Mouse (Mus musculus) liver, embryonic 14.5 days (tissue): Measurements from ENCODE around the gene Col6a1. TPM values are rescaled to one million over a fixed set of nuclear protein-coding genes. Genes with fewer than 3 reads are reported as not detected.
A peak's percentile ranks its signal among the peaks of the same experiment; 100 is the strongest.

Experiments
- ATAC-seq: fragments of 200-750 bp; cut with Nextera tagmentation; 2 replicates; pipeline ENCODE4 v1.8.0; 2017; ENCODE audit warnings: moderate number of reproducible peaks, mild to moderate bottlenecking, moderate library complexity; ENCODE audit not compliant: insufficient read depth
- DNase-seq, 3 experiments: peaks; one replicate each; pipeline ENCODE4 v3.0.0-alpha.2; 2012 to 2013; ENCODE audit warnings: low read depth in 3 of 3, low spot score in 3 of 3
- H3K27ac ChIP-seq: fragments of 300-500 bp; sonication (generic); 2 replicates; pipeline ENCODE4 v1.5.1; 2014; ENCODE audit warnings: moderate library complexity, mild to moderate bottlenecking, control low read depth, inconsistent platforms
- H3K27me3 ChIP-seq: fragments of 300-500 bp; sonication (generic); 2 replicates; pipeline ENCODE4 v1.6.1; 2014; ENCODE audit warnings: mild to moderate bottlenecking, low read length, moderate library complexity; ENCODE audit not compliant: control insufficient read depth, insufficient read depth
- H3K36me3 ChIP-seq: fragments of 300-500 bp; sonication (generic); replicated peaks from 2 replicates; pipeline ENCODE4 v1.6.1; 2014; ENCODE audit warnings: low read depth; ENCODE audit not compliant: control insufficient read depth, insufficient read depth
- H3K4me1 ChIP-seq, 2 experiments: fragments of 200-500 bp in 1 of 2; fragments of 300-500 bp in 1 of 2; sonication (generic) in 1 of 2; replicated peaks; 2 replicates each; pipeline ENCODE4 v1.6.1; 2012 to 2014; ENCODE audit warnings: antibody characterized with exemption in 1 of 2, inconsistent platforms in 1 of 2, low read length in 1 of 2; ENCODE audit not compliant: control insufficient read depth in 2 of 2, insufficient read depth in 2 of 2
- H3K4me2 ChIP-seq: fragments of 300-500 bp; sonication (generic); 2 replicates; pipeline ENCODE4 v1.6.1; 2014; ENCODE audit warnings: low read depth, mild to moderate bottlenecking, control low read depth, moderate library complexity
- H3K4me3 ChIP-seq, 2 experiments: fragments of 200-500 bp in 1 of 2; fragments of 300-500 bp in 1 of 2; sonication (generic) in 1 of 2; 2 replicates each; pipeline ENCODE4 v1.5.1; 2012 to 2014; ENCODE audit warnings: low read depth in 2 of 2, low read length in 2 of 2, mild to moderate bottlenecking in 2 of 2, control low read depth in 1 of 2, inconsistent platforms in 1 of 2, moderate library complexity in 1 of 2; ENCODE audit not compliant: insufficient read depth in 1 of 2
- H3K9ac ChIP-seq: fragments of 300-500 bp; sonication (generic); replicated peaks from 2 replicates; pipeline ENCODE4 v1.6.1; 2014; ENCODE audit warnings: mild to moderate bottlenecking, control low read depth, moderate library complexity
- H3K9me3 ChIP-seq: fragments of 300-500 bp; sonication (generic); 2 replicates; pipeline ENCODE4 v1.6.1; 2016; ENCODE audit warnings: low read length, mixed read lengths; ENCODE audit not compliant: control insufficient read depth
- CTCF ChIP-seq: IDR thresholded peaks from 2 replicates; pipeline ENCODE4 v1.5.1; 2016; ENCODE audit warnings: antibody characterized with exemption, low read depth, control low read depth
- EP300 ChIP-seq: IDR thresholded peaks from 2 replicates; pipeline ENCODE4 v1.6.1; 2016; ENCODE audit warnings: antibody characterized with exemption, low read depth
- WGBS: fragments of 180-500 bp; shearing (Covaris S2); extraction: QIAGEN DNeasy Blood & Tissue Kit; methylation state at CpG from one replicate; pipeline ENCODE4 v1.1.7; 2014; ENCODE audit not compliant: insufficient replicate concordance; 5-methylcytosine and 5-hydroxymethylcytosine counted together
- polyA plus RNA-seq, 2 experiments: library from polyadenylated mRNA; depleted of rRNA in 1 of 2; stranded (reverse) in 1 of 2; unstranded in 1 of 2; fragments of >200 nt; fragmentation: Nextera tagmentation in 1 of 2; extraction: Ambion mirVana in 1 of 2; gene quantifications; 2 replicates each; pipeline versions ENCODE4 v1.2.1 to v1.2.3; 2012 to 2014

The Col6a1 gene
- polyA plus RNA-seq, 2 experiments: 4.8 to 6.1 TPM

GRCm38 (mm10) chr10:76731621-76732239 lies 5.8 kb upstream of the Col6a1 start:
- ATAC-seq (no peak), DNase-seq (no peak)
- no peak for TF ChIP-seq EP300
- no peak for TF ChIP-seq CTCF
- H3K4me1 ChIP-seq: no peaks in the 10 kb centered on the region
- H3K27me3 ChIP-seq: no peaks in the 10 kb centered on the region
- H3K27ac ChIP-seq: no peak overlapping the region
- no peak overlapping the region for H3K9ac ChIP-seq
- no peak overlapping the region for H3K4me2 ChIP-seq
- H3K36me3 ChIP-seq: no peaks in the 10 kb centered on the region
- WGBS: 59% methylated on average over 20 of the region's 20 CpGs
- H3K4me3 ChIP-seq: no peak overlapping the region
- H3K9me3 ChIP-seq: no peaks in the 10 kb centered on the region

GRCm38 (mm10) chr10:76729631-76730620 lies 4.0 kb upstream of the Col6a1 start:
- DNase-seq (no peak), ATAC-seq (no peak)
- 72% methylated on average over 19 of the region's 19 CpGs for WGBS
- no peak overlapping the region for H3K4me2 ChIP-seq
- TF ChIP-seq CTCF: no peak
- TF ChIP-seq EP300: no peak
- no peaks in the 10 kb centered on the region for H3K27me3 ChIP-seq
- no peaks in the 10 kb centered on the region for H3K4me1 ChIP-seq
- H3K27ac ChIP-seq: no peak overlapping the region
- H3K9ac ChIP-seq: no peak overlapping the region
- no peaks in the 10 kb centered on the region for H3K9me3 ChIP-seq
- no peak overlapping the region for H3K4me3 ChIP-seq
- H3K36me3 ChIP-seq: no peaks in the 10 kb centered on the region

GRCm38 (mm10) chr10:76728369-76728768 lies 2.4 kb upstream of the Col6a1 start:
- Histone ChIP-seq H3K36me3 (no peaks in the 10 kb centered on the region), H3K27ac (no peak overlapping the region), H3K4me3 (no peak overlapping the region), H3K4me2 (no peak overlapping the region), H3K9ac (no peak overlapping the region), H3K9me3 (no peaks in the 10 kb centered on the region), H3K27me3 (no peaks in the 10 kb centered on the region), H3K4me1 (no peaks in the 10 kb centered on the region)
- ATAC-seq: no peak
- WGBS: 13% methylated on average over 11 of the region's 11 CpGs
- TF ChIP-seq EP300 (no peak), CTCF (peak; percentile 69)
- DNase-seq: peak; percentile 3 to 16 (median 9)

GRCm38 (mm10) chr10:76727301-76727700 lies 1.3 kb upstream of the Col6a1 start:
- H3K4me1 ChIP-seq: no peaks in the 10 kb centered on the region
- no peak overlapping the region for H3K27ac ChIP-seq
- H3K9ac ChIP-seq: no peak overlapping the region
- ATAC-seq (no peak), DNase-seq (no peak)
- H3K36me3 ChIP-seq: no peaks in the 10 kb centered on the region
- no peaks in the 10 kb centered on the region for H3K27me3 ChIP-seq
- 74% methylated on average over 7 of the region's 7 CpGs for WGBS
- no peak overlapping the region for H3K4me2 ChIP-seq
- TF ChIP-seq CTCF (no peak), EP300 (no peak)
- H3K9me3 ChIP-seq: no peaks in the 10 kb centered on the region
- H3K4me3 ChIP-seq: no peak overlapping the region

- Histone ChIP-seq H3K4me3 (no peak overlapping the region), H3K4me1 (no peaks in the 10 kb centered on the region), H3K27ac (no peak overlapping the region), H3K4me2 (no peak overlapping the region), H3K9ac (no peak overlapping the region), H3K27me3 (no peaks in the 10 kb centered on the region), H3K36me3 (no peaks in the 10 kb centered on the region), H3K9me3 (no peaks in the 10 kb centered on the region)
- WGBS: 71% methylated on average over 4 of the region's 4 CpGs
- no peak for ATAC-seq
- no peak for TF ChIP-seq EP300
- DNase-seq: no peak
These were observed 898 bp upstream of the Col6a1 start for GRCm38 (mm10) chr10:76726866-76727265.
